Mouse (Mus musculus) midbrain, postnatal 0 days (tissue): ENCODE measurements around the gene Myh10. TPM values are rescaled to one million over a fixed set of nuclear protein-coding genes. Genes with fewer than 3 reads are reported as not detected.

Source experiments
- ATAC-seq: fragments of 200-750 bp; cut with Nextera tagmentation; 2 replicates; pipeline ENCODE4 v1.8.0; 2017; ENCODE audit warnings: moderate number of reproducible peaks, mild to moderate bottlenecking, moderate TSS enrichment, moderate library complexity; ENCODE audit not compliant: low FRiP score
- DNase-seq: peaks from one replicate; pipeline ENCODE4 v3.0.0-alpha.2; 2015; ENCODE audit warnings: low spot score
- H3K27ac ChIP-seq: fragments of 300-500 bp; sonication (generic); 2 replicates; pipeline ENCODE4 v1.5.1; 2014; ENCODE audit warnings: low read depth, mild to moderate bottlenecking, low read length, mixed read lengths
- H3K27me3 ChIP-seq: fragments of 300-500 bp; sonication (generic); 2 replicates; pipeline ENCODE4 v1.6.1; 2014; ENCODE audit warnings: low read length, control low read depth, mixed read lengths; ENCODE audit not compliant: insufficient read depth
- H3K36me3 ChIP-seq: fragments of 300-500 bp; sonication (generic); 2 replicates; pipeline ENCODE4 v1.6.1; 2014; ENCODE audit warnings: low read length, control low read depth, mixed read lengths; ENCODE audit not compliant: insufficient read depth
- H3K4me1 ChIP-seq: fragments of 300-500 bp; sonication (generic); 2 replicates; pipeline ENCODE4 v1.6.1; 2014; ENCODE audit warnings: mild to moderate bottlenecking, control low read depth, antibody characterized with exemption, low read length, mixed read lengths; ENCODE audit not compliant: insufficient read depth
- H3K4me2 ChIP-seq: fragments of 300-500 bp; sonication (generic); 2 replicates; pipeline ENCODE4 v1.6.1; 2014; ENCODE audit warnings: low read depth, mild to moderate bottlenecking, low read length, mixed read lengths; ENCODE audit not compliant: poor library complexity, severe bottlenecking
- H3K4me3 ChIP-seq: fragments of 300-500 bp; sonication (generic); 2 replicates; pipeline ENCODE4 v1.5.1; 2014; ENCODE audit warnings: low read depth, mild to moderate bottlenecking, low read length, moderate library complexity
- H3K9ac ChIP-seq: fragments of 300-500 bp; sonication (generic); replicated peaks from 2 replicates; pipeline ENCODE4 v1.6.1; 2014; ENCODE audit warnings: mild to moderate bottlenecking, low read length, moderate library complexity, mixed read lengths; ENCODE audit not compliant: poor library complexity, severe bottlenecking
- H3K9me3 ChIP-seq: fragments of 300-500 bp; sonication (generic); 2 replicates; pipeline ENCODE4 v1.6.1; 2016; ENCODE audit warnings: low read length, control low read depth
- CTCF ChIP-seq: IDR thresholded peaks from 2 replicates; pipeline ENCODE4 v1.5.1; 2016; ENCODE audit warnings: antibody characterized with exemption, mild to moderate bottlenecking
- WGBS: fragments of 180-500 bp; shearing (Covaris S2); extraction: QIAGEN DNeasy Blood & Tissue Kit; methylation state at CpG from one replicate; pipeline ENCODE4 v1.1.7; 2014; 5-methylcytosine and 5-hydroxymethylcytosine counted together
- polyA plus RNA-seq: library from polyadenylated mRNA; unstranded; fragments of >200 nt; fragmentation: Nextera tagmentation; extraction: Ambion mirVana; gene quantifications from 2 replicates; pipeline ENCODE4 v1.2.1, GENCODE M21; 2015
- total RNA-seq: library from RNA; depleted of rRNA; stranded (reverse); fragments of >200 nt; gene quantifications from 2 replicates; pipeline ENCODE4 v1.2.3, GENCODE M21; 2014

Gene Myh10
- total and polyA plus RNA-seq, 2 experiments from 2014 or later, result 68.0 to 217 TPM

- 82% methylated on average over 4 of the region's 4 CpGs for WGBS
- H3K4me1 ChIP-seq, result no peaks in the 10 kb centered on the region
These were observed 141.4 kb downstream of the Myh10 start for GRCm38 (mm10) chr11:68832793-68833192.

GRCm38 (mm10) chr11:68833593-68833992 is 142.2 kb downstream of the Myh10 start:
- Histone ChIP-seq H3K27ac (no peak overlapping the region), H3K4me2 (no peak overlapping the region), H3K9me3 (no peaks in the 10 kb centered on the region), H3K36me3 (peaks cover 38% of the 10 kb centered on the region), H3K4me1 (no peaks in the 10 kb centered on the region), H3K9ac (no peak overlapping the region), H3K4me3 (no peak overlapping the region), H3K27me3 (no peaks in the 10 kb centered on the region)
- ATAC-seq (no peak), DNase-seq (no peak)
- no peak for TF ChIP-seq CTCF

More at GRCm38 (mm10) chr11:68832793-68833192, 141.4 kb downstream of the Myh10 start:
- ATAC-seq, result no peak
- Histone ChIP-seq H3K9me3 (no peaks in the 10 kb centered on the region), H3K27me3 (no peaks in the 10 kb centered on the region), H3K27ac (no peak overlapping the region), H3K36me3 (peaks cover 46% of the 10 kb centered on the region), H3K4me3 (no peak overlapping the region), H3K4me2 (no peak overlapping the region), H3K9ac (no peak overlapping the region)
- DNase-seq, result no peak
- TF ChIP-seq CTCF, result no peak

GRCm38 (mm10) chr11:68835034-68835433 is 143.7 kb downstream of the Myh10 start:
- H3K4me2 ChIP-seq, result no peak overlapping the region
- no peak for TF ChIP-seq CTCF
- H3K36me3 ChIP-seq, result peaks cover 40% of the 10 kb centered on the region
- DNase-seq (no peak), ATAC-seq (no peak)
- 94% methylated on average over 3 of the region's 3 CpGs for WGBS
- no peak overlapping the region for H3K9ac ChIP-seq
- no peak overlapping the region for H3K4me3 ChIP-seq
- H3K9me3 ChIP-seq, result no peaks in the 10 kb centered on the region
- H3K27ac ChIP-seq, result no peak overlapping the region
- H3K4me1 ChIP-seq, result no peaks in the 10 kb centered on the region
- H3K27me3 ChIP-seq, result no peaks in the 10 kb centered on the region

- TF ChIP-seq CTCF, result no peak
- DNase-seq (no peak), ATAC-seq (no peak)
- Histone ChIP-seq H3K27ac (no peak overlapping the region), H3K4me3 (no peak overlapping the region), H3K27me3 (no peaks in the 10 kb centered on the region), H3K4me1 (no peaks in the 10 kb centered on the region), H3K9ac (no peak overlapping the region), H3K9me3 (no peaks in the 10 kb centered on the region), H3K4me2 (no peak overlapping the region), H3K36me3 (peaks cover 43% of the 10 kb centered on the region)
- WGBS, result 75% methylated on average over 5 of the region's 5 CpGs
These were observed 148.2 kb downstream of the Myh10 start for GRCm38 (mm10) chr11:68839606-68840005.

GRCm38 (mm10) chr11:68850862-68851261 is 159.5 kb downstream of the Myh10 start:
- WGBS, result 86% methylated on average over 7 of the region's 7 CpGs
- Histone ChIP-seq H3K9me3 (no peaks in the 10 kb centered on the region), H3K36me3 (no peaks in the 10 kb centered on the region), H3K4me2 (no peak overlapping the region), H3K27ac (no peak overlapping the region), H3K9ac (no peak overlapping the region), H3K27me3 (no peaks in the 10 kb centered on the region), H3K4me1 (peaks cover 4% of the 10 kb centered on the region; the same call in 1 of the 2 replicates), H3K4me3 (no peak overlapping the region)
- DNase-seq (no peak), ATAC-seq (no peak)
- no peak for TF ChIP-seq CTCF

GRCm38 (mm10) chr11:68851644-68852485 is 160.5 kb downstream of the Myh10 start:
- H3K9me3 ChIP-seq, result no peaks in the 10 kb centered on the region
- ATAC-seq (no peak), DNase-seq (no peak)
- no peaks in the 10 kb centered on the region for H3K36me3 ChIP-seq
- H3K27ac ChIP-seq, result peak overlapping the region; percentile 93
- TF ChIP-seq CTCF, result no peak
- peak overlapping the region; percentile 98 for H3K4me3 ChIP-seq
- 6% methylated on average over 13 of the region's 13 CpGs for WGBS
- H3K4me2 ChIP-seq, result peak overlapping the region; percentile 72
- no peaks in the 10 kb centered on the region for H3K27me3 ChIP-seq
- H3K4me1 ChIP-seq, result peaks cover 4% of the 10 kb centered on the region; the same call in 1 of the 2 replicates
- peak overlapping the region; percentile 92 for H3K9ac ChIP-seq
